Mouse (Mus musculus): ENCODE measurements around the gene Kmt2a. TPM values are rescaled to one million over a fixed set of nuclear protein-coding genes. Genes with fewer than 3 reads are reported as not detected.

Kmt2a gene
- polyA plus RNA-seq, 1 experiment = 4.9 TPM

DNA sequence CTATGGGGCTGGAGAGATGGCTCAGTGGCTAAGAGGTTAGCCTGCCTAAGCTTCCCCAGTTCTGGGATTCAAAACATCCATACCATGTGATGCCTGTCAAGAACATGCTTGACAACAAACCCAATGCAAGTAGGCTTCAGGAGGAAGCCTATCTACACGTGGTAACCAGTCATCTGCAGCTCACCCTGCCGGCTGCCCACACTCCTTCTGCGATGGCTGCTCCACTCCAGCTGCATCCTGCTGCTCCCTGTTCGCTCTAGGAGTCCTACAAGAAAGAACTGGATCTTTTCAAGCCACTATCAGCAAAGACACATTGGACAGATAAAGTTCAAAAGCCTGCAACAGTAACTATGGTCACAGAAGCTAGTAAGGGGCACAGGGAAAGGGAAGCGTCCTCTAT lies 63.6 kb downstream of the Kmt2a start:
- no peaks in the 10 kb centered on the region for H3K27me3 ChIP-seq (ENCODE audit: control insufficient read depth, insufficient read depth, low read length)
- no peaks in the 10 kb centered on the region for H3K36me3 ChIP-seq (ENCODE audit: control insufficient read depth, insufficient read depth, low read length)
- no peak for TF ChIP-seq CTCF (IDR thresholded peaks at IDR 0.05; ENCODE audit: control insufficient read depth, insufficient read depth, insufficient replicate concordance, low read depth, low read length)
- no peak for TF ChIP-seq POLR2A (IDR thresholded peaks at IDR 0.05; ENCODE audit: control insufficient read depth, low read depth, low read length)
- no peaks in the 10 kb centered on the region for H3K4me1 ChIP-seq (ENCODE audit: control insufficient read depth, insufficient read depth, low read length)
- no peak overlapping the region for H3K4me3 ChIP-seq (ENCODE audit: control insufficient read depth, low read depth, low read length)
- H3K27ac ChIP-seq (ENCODE audit: control insufficient read depth, insufficient read depth, low read depth, low read length) = no peak overlapping the region

DNA sequence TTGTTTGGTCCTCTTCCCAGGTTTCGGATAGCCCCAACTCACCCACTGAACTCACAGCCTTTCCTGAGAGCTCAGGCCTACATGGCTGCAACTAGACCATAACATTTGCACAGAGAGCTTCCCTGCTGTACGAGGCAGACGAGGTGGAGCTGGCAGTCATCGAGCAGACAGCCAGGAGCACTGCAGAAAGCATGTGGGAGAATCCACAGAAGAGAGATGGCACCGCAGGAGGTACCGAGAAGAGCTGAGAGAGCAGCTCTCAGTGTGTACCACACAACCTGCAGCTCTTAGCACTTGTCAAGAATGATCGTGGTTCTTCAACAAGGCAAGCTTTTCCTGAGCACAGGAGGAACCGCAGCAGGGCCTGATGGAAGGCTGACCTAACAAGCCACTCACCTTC lies 66.9 kb downstream of the Kmt2a start:
- H3K27me3 ChIP-seq (ENCODE audit: control insufficient read depth, insufficient read depth, low read length) = no peaks in the 10 kb centered on the region
- H3K4me1 ChIP-seq (ENCODE audit: control insufficient read depth, insufficient read depth, low read length) = no peaks in the 10 kb centered on the region
- no peak overlapping the region for H3K27ac ChIP-seq (ENCODE audit: control insufficient read depth, insufficient read depth, low read depth, low read length)
- no peaks in the 10 kb centered on the region for H3K36me3 ChIP-seq (ENCODE audit: control insufficient read depth, insufficient read depth, low read length)
- no peak for TF ChIP-seq POLR2A (IDR thresholded peaks at IDR 0.05; ENCODE audit: control insufficient read depth, low read depth, low read length)
- no peak for TF ChIP-seq CTCF (IDR thresholded peaks at IDR 0.05; ENCODE audit: control insufficient read depth, insufficient read depth, insufficient replicate concordance, low read depth, low read length)
- H3K4me3 ChIP-seq (ENCODE audit: control insufficient read depth, low read depth, low read length) = no peak overlapping the region

DNA sequence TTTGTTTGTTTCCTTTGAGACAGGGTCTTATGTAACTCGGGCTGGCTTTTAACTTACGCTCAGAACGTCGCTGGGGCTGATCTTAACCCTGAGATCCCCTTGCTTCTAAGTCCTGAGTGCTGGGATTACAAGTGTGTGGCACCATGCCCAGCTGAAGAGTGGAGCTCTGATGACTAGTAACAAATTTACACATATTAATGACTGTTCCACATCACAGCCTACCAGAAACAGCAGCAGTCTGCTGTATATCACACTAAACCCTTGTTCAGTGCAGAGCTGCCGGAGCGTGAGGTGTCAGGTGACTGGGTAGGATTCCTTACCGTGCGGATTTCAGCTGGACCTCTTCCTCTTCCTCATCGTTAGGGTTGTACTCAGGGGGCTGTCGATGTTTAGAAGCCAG lies 70.8 kb downstream of the Kmt2a start:
- TF ChIP-seq POLR2A (IDR thresholded peaks at IDR 0.05; ENCODE audit: control insufficient read depth, low read depth, low read length) (no peak), CTCF (IDR thresholded peaks at IDR 0.05; ENCODE audit: control insufficient read depth, insufficient read depth, insufficient replicate concordance, low read depth, low read length) (no peak)
- Histone ChIP-seq H3K27ac (ENCODE audit: control insufficient read depth, insufficient read depth, low read depth, low read length) (no peak overlapping the region), H3K4me1 (ENCODE audit: control insufficient read depth, insufficient read depth, low read length) (no peaks in the 10 kb centered on the region; the same call in 1 of the 2 replicates), H3K27me3 (ENCODE audit: control insufficient read depth, insufficient read depth, low read length) (no peaks in the 10 kb centered on the region), H3K36me3 (ENCODE audit: control insufficient read depth, insufficient read depth, low read length) (no peaks in the 10 kb centered on the region), H3K4me3 (ENCODE audit: control insufficient read depth, low read depth, low read length) (no peak overlapping the region)

DNA sequence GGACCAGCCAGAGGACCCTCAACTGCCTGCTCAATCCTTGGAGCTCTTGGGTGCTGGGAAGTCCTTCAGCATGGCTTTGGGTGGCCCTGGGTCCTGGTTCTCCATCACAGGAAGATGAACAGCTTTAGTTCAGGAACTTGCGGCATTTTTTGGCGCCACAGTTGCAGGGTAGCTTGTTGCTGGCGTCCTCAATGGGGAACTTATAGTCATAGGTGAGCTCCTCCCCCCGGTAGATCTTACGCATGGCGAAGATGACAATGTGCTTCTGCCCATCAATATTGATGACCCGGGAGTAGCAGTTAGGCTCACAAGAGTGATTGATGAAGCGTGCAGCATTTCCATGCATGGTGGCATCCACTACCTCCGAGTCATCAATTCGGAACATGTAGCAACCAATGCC lies 73.3 kb downstream of the Kmt2a start:
- Histone ChIP-seq H3K27me3 (ENCODE audit: control insufficient read depth, insufficient read depth, low read length) (no peaks in the 10 kb centered on the region), H3K4me3 (ENCODE audit: control insufficient read depth, low read depth, low read length) (no peak overlapping the region), H3K36me3 (ENCODE audit: control insufficient read depth, insufficient read depth, low read length) (no peaks in the 10 kb centered on the region), H3K27ac (ENCODE audit: control insufficient read depth, insufficient read depth, low read depth, low read length) (no peak overlapping the region), H3K4me1 (ENCODE audit: control insufficient read depth, insufficient read depth, low read length) (no peaks in the 10 kb centered on the region; the same call in 1 of the 2 replicates)
- TF ChIP-seq CTCF (IDR thresholded peaks at IDR 0.05; ENCODE audit: control insufficient read depth, insufficient read depth, insufficient replicate concordance, low read depth, low read length) (no peak), POLR2A (IDR thresholded peaks at IDR 0.05; ENCODE audit: control insufficient read depth, low read depth, low read length) (no peak)

DNA sequence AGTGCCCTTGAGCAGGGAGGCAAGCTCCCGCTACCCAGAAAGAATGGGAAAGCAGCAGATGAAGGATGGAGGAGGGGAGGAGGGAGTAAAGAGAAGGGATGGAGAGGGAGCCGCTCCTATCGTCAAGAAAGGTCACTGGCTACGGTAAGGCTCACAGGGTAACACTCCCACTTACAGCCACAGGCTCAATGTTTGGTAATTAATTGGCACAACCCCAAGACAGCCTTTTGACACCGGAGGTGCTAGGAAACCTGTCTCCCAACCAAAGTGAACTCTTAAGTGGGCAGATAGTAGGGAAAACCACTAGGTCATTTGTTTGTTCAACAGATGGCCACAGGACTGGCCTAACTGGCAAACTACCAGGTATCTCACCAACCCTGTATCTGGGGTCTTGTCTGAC lies 74.0 kb downstream of the Kmt2a start:
- H3K4me1 ChIP-seq (ENCODE audit: control insufficient read depth, insufficient read depth, low read length) = no peaks in the 10 kb centered on the region; the same call in 1 of the 2 replicates
- no peaks in the 10 kb centered on the region for H3K36me3 ChIP-seq (ENCODE audit: control insufficient read depth, insufficient read depth, low read length)
- no peak overlapping the region for H3K27ac ChIP-seq (ENCODE audit: control insufficient read depth, insufficient read depth, low read depth, low read length)
- TF ChIP-seq POLR2A (IDR thresholded peaks at IDR 0.05; ENCODE audit: control insufficient read depth, low read depth, low read length) (no peak), CTCF (IDR thresholded peaks at IDR 0.05; ENCODE audit: control insufficient read depth, insufficient read depth, insufficient replicate concordance, low read depth, low read length) (no peak)
- H3K4me3 ChIP-seq (ENCODE audit: control insufficient read depth, low read depth, low read length) = no peak overlapping the region
- no peaks in the 10 kb centered on the region for H3K27me3 ChIP-seq (ENCODE audit: control insufficient read depth, insufficient read depth, low read length)

DNA sequence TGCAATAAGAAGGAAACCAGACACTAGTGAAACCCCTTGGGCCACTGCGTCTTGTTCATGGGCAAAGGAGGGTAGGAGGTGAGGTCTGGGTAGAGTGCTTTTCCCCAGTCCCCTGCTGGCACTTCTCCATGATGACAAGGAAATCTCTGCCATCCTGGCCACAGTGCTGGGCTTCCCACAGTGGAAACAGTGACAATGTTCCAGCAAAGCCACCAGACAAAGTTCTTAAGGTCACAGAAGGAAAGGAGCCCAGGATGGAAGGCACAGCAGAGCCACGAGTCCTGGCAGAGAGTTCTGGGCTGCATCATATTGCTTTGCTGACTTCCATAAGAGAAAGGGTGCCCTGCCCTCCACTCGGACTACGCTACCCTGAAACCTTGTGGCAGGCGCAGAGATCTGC lies 75.6 kb downstream of the Kmt2a start:
- no peaks in the 10 kb centered on the region for H3K27me3 ChIP-seq (ENCODE audit: control insufficient read depth, insufficient read depth, low read length)
- H3K4me1 ChIP-seq (ENCODE audit: control insufficient read depth, insufficient read depth, low read length) = peaks cover 3% of the 10 kb centered on the region
- no peak overlapping the region for H3K27ac ChIP-seq (ENCODE audit: control insufficient read depth, insufficient read depth, low read depth, low read length)
- TF ChIP-seq POLR2A (IDR thresholded peaks at IDR 0.05; ENCODE audit: control insufficient read depth, low read depth, low read length) = no peak
- TF ChIP-seq CTCF (IDR thresholded peaks at IDR 0.05; ENCODE audit: control insufficient read depth, insufficient read depth, insufficient replicate concordance, low read depth, low read length) = no peak
- no peak overlapping the region for H3K4me3 ChIP-seq (ENCODE audit: control insufficient read depth, low read depth, low read length)
- H3K36me3 ChIP-seq (ENCODE audit: control insufficient read depth, insufficient read depth, low read length) = no peaks in the 10 kb centered on the region

DNA sequence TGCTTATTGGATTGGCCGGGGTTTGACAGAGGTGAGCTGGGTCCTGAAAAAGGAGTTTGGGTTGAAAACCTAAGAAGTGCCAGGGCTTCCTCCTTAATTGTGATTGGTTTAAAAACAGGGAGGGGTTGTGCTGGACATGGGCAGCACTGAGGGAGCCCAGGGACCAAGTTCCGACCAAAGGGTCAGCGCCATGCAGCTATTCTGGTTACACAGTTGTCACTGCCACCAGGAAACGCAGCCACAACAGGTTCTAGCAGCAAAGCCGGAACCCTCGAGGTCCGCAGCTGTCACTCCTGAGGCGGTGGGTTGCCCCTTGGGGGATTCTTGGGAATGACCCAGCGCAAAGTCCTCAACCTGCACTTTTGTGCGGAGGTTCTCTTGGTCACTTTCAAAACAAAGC lies 76.4 kb downstream of the Kmt2a start:
- Histone ChIP-seq H3K4me3 (ENCODE audit: control insufficient read depth, low read depth, low read length) (no peak overlapping the region), H3K36me3 (ENCODE audit: control insufficient read depth, insufficient read depth, low read length) (no peaks in the 10 kb centered on the region), H3K27ac (ENCODE audit: control insufficient read depth, insufficient read depth, low read depth, low read length) (no peak overlapping the region), H3K4me1 (ENCODE audit: control insufficient read depth, insufficient read depth, low read length) (peaks cover 7% of the 10 kb centered on the region), H3K27me3 (ENCODE audit: control insufficient read depth, insufficient read depth, low read length) (no peaks in the 10 kb centered on the region)
- no peak for TF ChIP-seq POLR2A (IDR thresholded peaks at IDR 0.05; ENCODE audit: control insufficient read depth, low read depth, low read length)
- TF ChIP-seq CTCF (IDR thresholded peaks at IDR 0.05; ENCODE audit: control insufficient read depth, insufficient read depth, insufficient replicate concordance, low read depth, low read length) = no peak
